Mouse (Mus musculus) liver, embryonic 13.5 days (tissue): ENCODE data around the gene Best2. TPM values are rescaled to one million over a fixed set of nuclear protein-coding genes. Genes with fewer than 3 reads are reported as not detected.

Experiments
- ATAC-seq: fragments of 200-750 bp; cut with Nextera tagmentation; 2 replicates; pipeline ENCODE4 v1.8.0; 2017; ENCODE audit warnings: low read depth, mild to moderate bottlenecking, moderate number of reproducible peaks, moderate library complexity
- DNase-seq: peaks from one replicate; pipeline ENCODE4 v3.0.0; 2022
- H3K27ac ChIP-seq: fragments of 300-500 bp; sonication (generic); 2 replicates; pipeline ENCODE4 v1.5.1; 2015; ENCODE audit warnings: moderate library complexity, mild to moderate bottlenecking, inconsistent platforms
- H3K27me3 ChIP-seq: fragments of 300-500 bp; sonication (generic); 2 replicates; pipeline ENCODE4 v1.6.1; 2015; ENCODE audit warnings: mild to moderate bottlenecking, inconsistent platforms
- H3K36me3 ChIP-seq: fragments of 300-500 bp; sonication (generic); 2 replicates; pipeline ENCODE4 v1.6.1; 2015; ENCODE audit warnings: mild to moderate bottlenecking, inconsistent platforms
- H3K4me1 ChIP-seq: fragments of 300-500 bp; sonication (generic); replicated peaks from 2 replicates; pipeline ENCODE4 v1.6.1; 2015; ENCODE audit warnings: inconsistent platforms
- H3K4me2 ChIP-seq: fragments of 300-500 bp; sonication (generic); 2 replicates; pipeline ENCODE4 v1.6.1; 2015; ENCODE audit warnings: inconsistent platforms, mild to moderate bottlenecking, moderate library complexity
- H3K4me3 ChIP-seq: fragments of 300-500 bp; sonication (generic); replicated peaks from 2 replicates; pipeline ENCODE4 v1.5.1; 2015; ENCODE audit warnings: mild to moderate bottlenecking, inconsistent platforms
- H3K9ac ChIP-seq: fragments of 300-500 bp; sonication (generic); 2 replicates; pipeline ENCODE4 v1.6.1; 2015; ENCODE audit warnings: mild to moderate bottlenecking, inconsistent platforms
- H3K9me3 ChIP-seq: fragments of 300-500 bp; sonication (generic); replicated peaks from 2 replicates; pipeline ENCODE4 v1.6.1; 2016; ENCODE audit warnings: inconsistent platforms
- WGBS: fragments of 180-500 bp; shearing (Covaris S2); methylation state at CpG from one replicate; pipeline ENCODE4 v1.1.7; 2015; ENCODE audit not compliant: insufficient replicate concordance; 5-methylcytosine and 5-hydroxymethylcytosine counted together
- polyA plus RNA-seq: library from polyadenylated mRNA; unstranded; fragments of >200 nt; fragmentation: Nextera tagmentation; extraction: Ambion mirVana; gene quantifications from 2 replicates; pipeline ENCODE4 v1.2.1, GENCODE M21; 2015

Gene Best2
- polyA plus RNA-seq, 1 experiment from 2014 or later, result not detected

- WGBS, result 92% methylated on average over 3 of the region's 3 CpGs
- Histone ChIP-seq H3K4me3 (no peak overlapping the region), H3K9me3 (no peaks in the 10 kb centered on the region), H3K36me3 (peaks cover 70% of the 10 kb centered on the region), H3K9ac (no peak overlapping the region), H3K4me2 (no peak overlapping the region), H3K27ac (no peak overlapping the region), H3K27me3 (no peaks in the 10 kb centered on the region), H3K4me1 (peaks cover 28% of the 10 kb centered on the region)
- DNase-seq (no peak), ATAC-seq (no peak)
Observed at GRCm38 (mm10) chr8:85021514-85022055, 7.3 kb upstream of the Best2 start.

- DNase-seq (no peak), ATAC-seq (no peak)
- H3K4me2 ChIP-seq, result no peak overlapping the region
- H3K9ac ChIP-seq, result no peak overlapping the region
- H3K27ac ChIP-seq, result no peak overlapping the region
- peaks cover 4% of the 10 kb centered on the region; the same call in 1 of the 2 replicates for H3K4me1 ChIP-seq
- peaks cover 30% of the 10 kb centered on the region for H3K27me3 ChIP-seq
- H3K4me3 ChIP-seq, result no peak overlapping the region
- H3K9me3 ChIP-seq, result no peaks in the 10 kb centered on the region
- peaks cover 51% of the 10 kb centered on the region for H3K36me3 ChIP-seq
- 61% methylated on average over 5 of the region's 5 CpGs for WGBS
Observed at GRCm38 (mm10) chr8:85017209-85017608, 2.9 kb upstream of the Best2 start.

- Histone ChIP-seq H3K4me2 (no peak overlapping the region), H3K27me3 (peaks cover 34% of the 10 kb centered on the region), H3K36me3 (peaks cover 46% of the 10 kb centered on the region), H3K4me3 (no peak overlapping the region), H3K4me1 (peaks cover 4% of the 10 kb centered on the region; the same call in 1 of the 2 replicates), H3K9me3 (no peaks in the 10 kb centered on the region), H3K27ac (no peak overlapping the region), H3K9ac (no peak overlapping the region)
- ATAC-seq (no peak), DNase-seq (no peak)
- 59% methylated on average over 10 of the region's 10 CpGs for WGBS
Observed at GRCm38 (mm10) chr8:85016724-85017123, 2.4 kb upstream of the Best2 start.

- Histone ChIP-seq H3K4me2 (peak overlapping the region; percentile 59), H3K27ac (no peak overlapping the region), H3K4me1 (peaks cover 4% of the 10 kb centered on the region; the same call in 1 of the 2 replicates), H3K4me3 (peak overlapping the region; percentile 29), H3K9ac (0 out of 2 replicates have a peak overlapping the region, but pooled peaks have one; percentile 45), H3K9me3 (no peaks in the 10 kb centered on the region), H3K36me3 (peaks cover 13% of the 10 kb centered on the region), H3K27me3 (peaks cover 62% of the 10 kb centered on the region)
- WGBS, result 3% methylated on average over 25 of the region's 26 CpGs
- ATAC-seq (peak; percentile 56; the same call in 1 of the 2 replicates), DNase-seq (peak; percentile 60)
Observed at GRCm38 (mm10) chr8:85013230-85013840, 996 bp downstream of the Best2 start.

- Histone ChIP-seq H3K9ac (no peak overlapping the region), H3K36me3 (no peaks in the 10 kb centered on the region), H3K4me3 (no peak overlapping the region), H3K9me3 (no peaks in the 10 kb centered on the region), H3K27me3 (peaks cover 80% of the 10 kb centered on the region), H3K4me1 (peaks cover 7% of the 10 kb centered on the region; the same call in 1 of the 2 replicates), H3K27ac (no peak overlapping the region), H3K4me2 (no peak overlapping the region)
- no peak for ATAC-seq
- DNase-seq, result no peak
- WGBS, result 12% methylated on average over 28 of the region's 28 CpGs
Observed at GRCm38 (mm10) chr8:85011242-85011641, 3.1 kb downstream of the Best2 start.

- ATAC-seq, result no peak
- Histone ChIP-seq H3K9ac (no peak overlapping the region), H3K9me3 (no peaks in the 10 kb centered on the region), H3K4me3 (no peak overlapping the region), H3K36me3 (no peaks in the 10 kb centered on the region), H3K27me3 (peaks cover 59% of the 10 kb centered on the region), H3K27ac (no peak overlapping the region), H3K4me1 (peaks cover 3% of the 10 kb centered on the region; the same call in 1 of the 2 replicates), H3K4me2 (no peak overlapping the region)
- DNase-seq, result no peak
- WGBS, result 21% methylated on average over 25 of the region's 25 CpGs
Observed at GRCm38 (mm10) chr8:85007686-85008085, 6.6 kb downstream of the Best2 start.

- peak overlapping the region; percentile 50 for H3K9ac ChIP-seq
- H3K4me2 ChIP-seq, result peak overlapping the region; percentile 36
- no peaks in the 10 kb centered on the region for H3K36me3 ChIP-seq
- peaks cover 13% of the 10 kb centered on the region; the same call in 1 of the 2 replicates for H3K27me3 ChIP-seq
- ATAC-seq (peak; percentile 80), DNase-seq (peak; percentile 76)
- H3K9me3 ChIP-seq, result no peaks in the 10 kb centered on the region
- 6% methylated on average over 19 of the region's 19 CpGs for WGBS
- no peak overlapping the region for H3K27ac ChIP-seq
- H3K4me3 ChIP-seq, result no peak overlapping the region
- H3K4me1 ChIP-seq, result peaks cover 15% of the 10 kb centered on the region
Observed at GRCm38 (mm10) chr8:84997649-84998295, 16.6 kb downstream of the Best2 start.

- Histone ChIP-seq H3K36me3 (no peaks in the 10 kb centered on the region), H3K9me3 (no peaks in the 10 kb centered on the region), H3K27ac (no peak overlapping the region), H3K9ac (no peak overlapping the region), H3K4me2 (no peak overlapping the region), H3K4me1 (peaks cover 15% of the 10 kb centered on the region), H3K27me3 (peaks cover 13% of the 10 kb centered on the region; the same call in 1 of the 2 replicates), H3K4me3 (no peak overlapping the region)
- DNase-seq, result no peak
- no peak for ATAC-seq
- 82% methylated on average over 5 of the region's 5 CpGs for WGBS
Observed at GRCm38 (mm10) chr8:84996978-84997377, 17.4 kb downstream of the Best2 start.

GRCm38 (mm10) chr8:84995680-84996079, 18.7 kb downstream of the Best2 start:
- WGBS, result 56% methylated on average over 25 of the region's 25 CpGs
- H3K9me3 ChIP-seq, result no peaks in the 10 kb centered on the region
- no peak for ATAC-seq
- no peak overlapping the region for H3K9ac ChIP-seq
- no peak for DNase-seq
- peaks cover 23% of the 10 kb centered on the region for H3K4me1 ChIP-seq
- no peaks in the 10 kb centered on the region for H3K36me3 ChIP-seq
- H3K27ac ChIP-seq, result no peak overlapping the region
- H3K27me3 ChIP-seq, result peaks cover 13% of the 10 kb centered on the region; the same call in 1 of the 2 replicates
- no peak overlapping the region for H3K4me2 ChIP-seq
- no peak overlapping the region for H3K4me3 ChIP-seq

- no peaks in the 10 kb centered on the region for H3K9me3 ChIP-seq
- DNase-seq (no peak), ATAC-seq (no peak)
- H3K9ac ChIP-seq, result no peak overlapping the region
- H3K4me3 ChIP-seq, result no peak overlapping the region
- H3K27ac ChIP-seq, result no peak overlapping the region
- peaks cover 13% of the 10 kb centered on the region; the same call in 1 of the 2 replicates for H3K27me3 ChIP-seq
- H3K4me1 ChIP-seq, result peaks cover 29% of the 10 kb centered on the region
- 82% methylated on average over 9 of the region's 9 CpGs for WGBS
- no peak overlapping the region for H3K4me2 ChIP-seq
- no peaks in the 10 kb centered on the region for H3K36me3 ChIP-seq
Observed at GRCm38 (mm10) chr8:84994375-84994774, 20.0 kb downstream of the Best2 start.

GRCm38 (mm10) chr8:84990836-84991235, 23.5 kb downstream of the Best2 start:
- peak overlapping the region; percentile 95 for H3K4me2 ChIP-seq
- H3K36me3 ChIP-seq, result no peaks in the 10 kb centered on the region
- WGBS, result under 1% methylated on average over 15 of the region's 15 CpGs
- peaks cover 6% of the 10 kb centered on the region; the same call in 1 of the 2 replicates for H3K27me3 ChIP-seq
- peak overlapping the region; percentile 76 for H3K9ac ChIP-seq
- peak overlapping the region; percentile 81 for H3K27ac ChIP-seq
- H3K9me3 ChIP-seq, result no peaks in the 10 kb centered on the region
- DNase-seq (peak; percentile 54), ATAC-seq (peak; percentile 52)
- peaks cover 52% of the 10 kb centered on the region for H3K4me1 ChIP-seq
- peak overlapping the region; percentile 70 for H3K4me3 ChIP-seq
